Mouse (Mus musculus) lung, embryonic 16.5 days (tissue): ENCODE measurements at regions not wholly inside any gene's neighbourhood (a gene's known extent, or its start where the extent isn't known, plus 50 kb on each side); places are given as distances from the start of the nearest gene placed in this dataset.

ENCODE experiments used
- ATAC-seq: fragments of 200-750 bp; cut with Nextera tagmentation; 2 replicates; pipeline ENCODE4 v1.8.0; 2017; ENCODE audit warnings: low read depth, mild to moderate bottlenecking, moderate library complexity
- H3K27ac ChIP-seq: fragments of 300-500 bp; sonication (generic); 2 replicates; pipeline ENCODE4 v1.5.1; 2014; ENCODE audit warnings: mild to moderate bottlenecking, control low read depth, low read length
- H3K27me3 ChIP-seq: fragments of 300-500 bp; sonication (generic); 2 replicates; pipeline ENCODE4 v1.6.1; 2014; ENCODE audit warnings: low read depth, low read length, mixed read lengths; ENCODE audit not compliant: control insufficient read depth, insufficient read depth
- H3K36me3 ChIP-seq: fragments of 300-500 bp; sonication (generic); 2 replicates; pipeline ENCODE4 v1.6.1; 2014; ENCODE audit warnings: low read length; ENCODE audit not compliant: control insufficient read depth, insufficient read depth
- H3K4me1 ChIP-seq: fragments of 300-500 bp; sonication (generic); replicated peaks from 2 replicates; pipeline ENCODE4 v1.6.1; 2014; ENCODE audit warnings: low read length, mixed read lengths; ENCODE audit not compliant: control insufficient read depth, insufficient read depth
- H3K4me2 ChIP-seq: fragments of 300-500 bp; sonication (generic); 2 replicates; pipeline ENCODE4 v1.6.1; 2014; ENCODE audit warnings: low read depth, low read length, control low read depth
- H3K4me3 ChIP-seq: fragments of 300-500 bp; sonication (generic); 2 replicates; pipeline ENCODE4 v1.5.1; 2014; ENCODE audit warnings: mild to moderate bottlenecking, low read length, control low read depth
- H3K9ac ChIP-seq: fragments of 300-500 bp; sonication (generic); 2 replicates; pipeline ENCODE4 v1.6.1; 2014; ENCODE audit warnings: low read length, control low read depth
- H3K9me3 ChIP-seq: fragments of 300-500 bp; sonication (generic); 2 replicates; pipeline ENCODE4 v1.6.1; 2016; ENCODE audit warnings: low read length; ENCODE audit not compliant: control insufficient read depth
- WGBS: fragments of 180-500 bp; shearing (Covaris S2); extraction: QIAGEN DNeasy Blood & Tissue Kit; methylation state at CpG from one replicate; pipeline ENCODE4 v1.1.7; 2014; 5-methylcytosine and 5-hydroxymethylcytosine counted together

DNA sequence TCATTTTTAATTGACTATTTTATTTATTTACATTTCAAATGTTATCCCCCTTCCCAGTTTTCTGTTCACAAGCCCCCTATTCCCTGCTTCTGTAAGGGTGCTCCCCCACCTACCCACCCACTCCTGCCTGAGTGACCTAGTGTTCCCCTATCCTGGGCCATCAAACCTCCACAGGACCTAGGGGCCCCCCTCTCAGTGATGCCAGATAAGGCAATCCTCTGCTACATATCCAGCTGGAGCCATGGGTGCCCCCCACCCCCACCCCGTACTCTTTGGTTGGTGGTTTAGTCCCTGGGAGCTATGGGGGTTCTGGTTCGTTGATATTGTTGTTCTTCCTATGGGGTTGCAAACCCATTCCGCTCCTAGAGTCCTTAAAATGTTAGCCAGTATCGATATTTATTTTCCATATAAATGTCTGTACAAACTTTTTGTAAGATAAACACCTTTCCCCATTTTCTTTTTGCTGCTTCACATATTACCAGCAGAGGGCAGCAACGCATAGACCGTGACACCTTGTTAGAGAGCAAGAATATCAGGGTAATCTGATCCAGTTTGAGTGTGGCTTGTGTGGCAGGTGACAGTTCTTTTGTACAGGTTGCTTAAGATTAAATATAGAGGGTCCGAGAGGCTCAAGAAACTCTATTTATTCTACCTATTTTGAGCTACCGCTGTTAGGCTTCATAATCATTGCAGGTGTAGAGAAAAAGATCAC is 177.2 kb upstream of the Scn7a start:
- ATAC-seq, result no peak

DNA sequence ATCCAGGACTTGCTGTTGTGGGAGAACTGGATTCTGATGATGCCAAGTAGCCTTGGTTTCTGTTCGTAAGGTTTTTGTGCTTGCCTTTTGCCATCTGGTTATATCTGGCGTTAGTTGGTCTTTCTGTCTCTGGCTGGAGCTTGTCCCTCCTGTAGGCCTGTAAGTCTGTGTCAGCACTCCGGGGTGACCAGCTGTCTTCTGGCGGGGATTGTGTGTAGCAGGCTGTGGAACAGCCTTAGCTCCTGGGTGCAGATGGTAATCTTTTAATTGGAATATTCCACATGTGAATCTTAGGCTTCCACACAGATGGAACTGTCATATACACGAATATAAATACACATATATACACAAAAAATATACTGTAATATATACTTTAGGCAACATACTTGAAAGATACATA is 156.5 kb upstream of the Scn7a start:
- WGBS, result 75% methylated on average over 5 of the region's 5 CpGs
- ATAC-seq, result no peak
- Histone ChIP-seq H3K4me3 (no peak overlapping the region), H3K27ac (no peak overlapping the region), H3K27me3 (no peaks in the 10 kb centered on the region), H3K36me3 (no peaks in the 10 kb centered on the region), H3K9me3 (no peaks in the 10 kb centered on the region), H3K9ac (no peak overlapping the region), H3K4me2 (no peak overlapping the region), H3K4me1 (no peaks in the 10 kb centered on the region)

More for the DNA sequence above, 177.2 kb upstream of the Scn7a start:
- Histone ChIP-seq H3K27me3 (no peaks in the 10 kb centered on the region), H3K36me3 (no peaks in the 10 kb centered on the region), H3K9me3 (no peaks in the 10 kb centered on the region), H3K4me2 (no peak overlapping the region), H3K9ac (no peak overlapping the region), H3K4me3 (no peak overlapping the region), H3K4me1 (no peaks in the 10 kb centered on the region), H3K27ac (no peak overlapping the region)
- WGBS, result 22% methylated on average over 8 of the region's 8 CpGs

DNA sequence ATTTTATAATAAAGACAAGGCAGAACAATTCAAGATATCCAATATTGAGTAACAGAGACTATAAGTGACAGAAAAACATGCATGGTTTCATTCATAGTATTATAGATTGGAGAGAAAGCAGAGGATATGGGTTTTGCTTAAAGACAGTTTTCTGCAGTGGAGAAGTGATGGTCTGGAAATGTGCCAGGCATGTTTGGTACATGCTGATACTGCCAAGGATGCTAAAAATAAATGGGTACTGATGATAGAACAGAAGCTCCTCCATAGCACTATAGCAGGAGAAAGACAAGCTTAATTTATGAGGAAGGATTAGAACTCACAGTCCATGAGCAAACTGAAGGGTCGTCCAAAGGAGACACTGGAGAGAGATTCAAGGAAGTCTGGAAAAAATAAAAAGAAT is 113.3 kb upstream of the Scn7a start:
- Histone ChIP-seq H3K9me3 (no peaks in the 10 kb centered on the region), H3K9ac (no peak overlapping the region), H3K27ac (no peak overlapping the region), H3K4me3 (no peak overlapping the region), H3K27me3 (no peaks in the 10 kb centered on the region), H3K4me2 (no peak overlapping the region), H3K36me3 (no peaks in the 10 kb centered on the region), H3K4me1 (no peaks in the 10 kb centered on the region)
- WGBS, result 71% methylated on average over 1 of the region's 1 CpGs
- no peak for ATAC-seq

DNA sequence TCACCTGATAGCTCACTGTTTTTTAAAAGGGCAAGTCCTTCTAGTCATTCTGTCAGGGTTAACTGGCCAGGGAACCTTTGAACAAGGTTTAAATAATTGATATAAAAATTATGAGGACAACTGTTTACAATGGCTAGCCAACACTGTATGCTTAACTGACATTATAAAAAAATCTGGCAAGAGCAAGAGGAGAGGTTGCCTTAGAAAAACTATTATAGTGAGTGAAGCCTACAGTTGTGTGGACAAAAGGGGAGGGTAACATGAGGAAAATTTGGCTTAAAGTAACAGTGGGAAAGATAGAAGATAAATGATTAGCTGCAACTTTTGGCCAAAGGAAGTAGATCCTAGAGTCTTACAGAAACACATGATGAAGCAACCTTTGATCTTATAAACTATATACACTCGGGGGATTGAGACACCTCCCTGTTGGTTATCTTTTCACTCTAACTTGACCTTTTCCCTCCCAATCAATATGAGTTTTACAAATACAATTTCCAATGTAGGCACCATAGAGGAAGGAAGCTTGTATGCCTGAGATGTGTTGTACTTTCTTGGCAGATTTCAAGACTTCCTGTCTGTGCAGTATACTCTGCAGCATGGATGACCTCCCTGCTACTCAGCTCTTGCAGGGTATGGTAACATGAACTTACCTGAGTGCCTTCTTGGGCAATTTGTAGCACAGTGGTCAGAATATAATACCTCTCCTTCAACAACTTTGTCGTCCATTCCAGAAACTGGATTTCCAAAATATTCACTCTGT is 82.9 kb upstream of the Scn7a start:
- H3K27ac ChIP-seq, result no peak overlapping the region; the same call in 1 of the 2 replicates
- H3K27me3 ChIP-seq, result no peaks in the 10 kb centered on the region
- H3K9me3 ChIP-seq, result no peaks in the 10 kb centered on the region
- ATAC-seq, result peak; percentile 67; the same call in 1 of the 2 replicates
- no peaks in the 10 kb centered on the region for H3K4me1 ChIP-seq
- no peak overlapping the region for H3K9ac ChIP-seq
- no peak overlapping the region for H3K4me3 ChIP-seq
- H3K36me3 ChIP-seq, result no peaks in the 10 kb centered on the region
- WGBS, result 47% methylated on average over 2 of the region's 2 CpGs
- H3K4me2 ChIP-seq, result no peak overlapping the region
